Mouse (Mus musculus) thymus, postnatal 14 days (tissue): ENCODE results near the gene Etl4.
"Not testable (repeated sequence)": the region's sequence is repeated elsewhere in the genome, so short reads cannot be mapped to it uniquely, and the experiment has no call there.

Experiments
- DNase-seq: peaks from one replicate; pipeline ENCODE4 v3.0.0; 2021

Gene Etl4

GRCm38 (mm10) chr2:20324954-20325353, 415.4 kb downstream of the Etl4 start:
- no peak for DNase-seq

GRCm38 (mm10) chr2:20336176-20336575, 426.6 kb downstream of the Etl4 start:
- no peak for DNase-seq

- no peak for DNase-seq
These were observed 429.6 kb downstream of the Etl4 start for GRCm38 (mm10) chr2:20339016-20339734.

- no peak for DNase-seq
These were observed 430.3 kb downstream of the Etl4 start for GRCm38 (mm10) chr2:20339919-20340318.

- DNase-seq, result no peak
These were observed 437.3 kb downstream of the Etl4 start for GRCm38 (mm10) chr2:20346873-20347272.

GRCm38 (mm10) chr2:20349268-20349667, 439.7 kb downstream of the Etl4 start:
- no peak for DNase-seq

- no peak for DNase-seq
These were observed 443.2 kb downstream of the Etl4 start for GRCm38 (mm10) chr2:20352796-20353195.

- DNase-seq, result no peak
These were observed 467.4 kb downstream of the Etl4 start for GRCm38 (mm10) chr2:20377026-20377425.

- not testable (repeated sequence) for DNase-seq
These were observed 471.3 kb downstream of the Etl4 start for GRCm38 (mm10) chr2:20380874-20381273.

GRCm38 (mm10) chr2:20394083-20394482, 484.5 kb downstream of the Etl4 start:
- no peak for DNase-seq

- no peak for DNase-seq
These were observed 487.4 kb downstream of the Etl4 start for GRCm38 (mm10) chr2:20396978-20397377.

- no peak for DNase-seq
These were observed 491.0 kb downstream of the Etl4 start for GRCm38 (mm10) chr2:20400556-20400955.

- DNase-seq, result no peak
These were observed 494.8 kb downstream of the Etl4 start for GRCm38 (mm10) chr2:20404395-20404794.

- DNase-seq, result no peak
These were observed 497.5 kb downstream of the Etl4 start for GRCm38 (mm10) chr2:20407101-20407500.

- DNase-seq, result no peak
These were observed 505.3 kb downstream of the Etl4 start for GRCm38 (mm10) chr2:20414856-20415255.

- no peak for DNase-seq
These were observed 507.5 kb downstream of the Etl4 start for GRCm38 (mm10) chr2:20416934-20417614.

GRCm38 (mm10) chr2:20417998-20418397, 508.4 kb downstream of the Etl4 start:
- no peak for DNase-seq

- DNase-seq, result no peak
These were observed 510.4 kb downstream of the Etl4 start for GRCm38 (mm10) chr2:20419975-20420374.

- no peak for DNase-seq
These were observed 512.7 kb downstream of the Etl4 start for GRCm38 (mm10) chr2:20422275-20422674.

- DNase-seq, result no peak
These were observed 524.1 kb downstream of the Etl4 start for GRCm38 (mm10) chr2:20433656-20434055.

GRCm38 (mm10) chr2:20435530-20435929, 526.0 kb downstream of the Etl4 start:
- DNase-seq, result no peak

GRCm38 (mm10) chr2:20442731-20443130, 533.2 kb downstream of the Etl4 start:
- DNase-seq, result no peak

- no peak for DNase-seq
These were observed 534.3 kb downstream of the Etl4 start for GRCm38 (mm10) chr2:20443671-20444440.
